Mouse (Mus musculus): ENCODE results near the gene Dcaf17. TPM values are rescaled to one million over a fixed set of nuclear protein-coding genes. Genes with fewer than 3 reads are reported as not detected.

Gene Dcaf17
- polyA plus RNA-seq (2016; fragmentation: Nextera tagmentation; extraction: Ambion mirVana) = 36.7 and 38.4 TPM in 2 replicates

- Histone ChIP-seq H3K9me3 (replicated peaks) (no peaks in the 10 kb centered on the region), H3K27me3 (no peaks in the 10 kb centered on the region), H3K36me3 (peaks cover 15% of the 10 kb centered on the region; the same call in 1 of the 2 replicates), H3K4me2 (replicated peaks) (peak within 1 kb of the TSS; percentile 60), H3K9ac (peak within 1 kb of the TSS; percentile 80), H3K27ac (peak within 1 kb of the TSS; percentile 96), H3K4me1 (0 out of 2 replicates have a peak, but pooled peaks cover 6% of the 10 kb centered on the region), H3K4me3 (peak within 1 kb of the TSS; percentile 80)
- under 1% methylated on average over 57 of the region's 57 CpGs for WGBS
- peak; percentile 99 for ATAC-seq (ENCODE audit: low FRiP score)
Observed at GRCm38 (mm10) chr2:71055300-71056114, at the start of gene Dcaf17, which contains the start of gene Mettl8. TSS of gene Dcaf17 (plus strand) at chr2:71055328. TSS of gene Mettl8 (minus strand) at chr2:71055583.

GRCm38 (mm10) chr2:71011816-71012215 lies 43.3 kb upstream of the Dcaf17 start:
- Histone ChIP-seq H3K9ac (no peak overlapping the region), H3K4me3 (no peak overlapping the region), H3K27ac (no peak overlapping the region), H3K4me2 (replicated peaks) (no peak overlapping the region), H3K9me3 (replicated peaks) (no peaks in the 10 kb centered on the region), H3K36me3 (no peaks in the 10 kb centered on the region), H3K27me3 (no peaks in the 10 kb centered on the region), H3K4me1 (no peaks in the 10 kb centered on the region)
- WGBS = 88% methylated on average over 1 of the region's 1 CpGs
- no peak for ATAC-seq (ENCODE audit: low FRiP score)

- Histone ChIP-seq H3K27me3 (no peaks in the 10 kb centered on the region), H3K9me3 (replicated peaks) (no peaks in the 10 kb centered on the region), H3K9ac (no peak overlapping the region), H3K27ac (no peak overlapping the region), H3K36me3 (no peaks in the 10 kb centered on the region), H3K4me1 (no peaks in the 10 kb centered on the region), H3K4me2 (replicated peaks) (no peak overlapping the region), H3K4me3 (no peak overlapping the region)
- WGBS = 91% methylated on average over 7 of the region's 7 CpGs
- ATAC-seq (ENCODE audit: low FRiP score) = no peak
Observed at GRCm38 (mm10) chr2:71013521-71013920, 41.6 kb upstream of the Dcaf17 start.

- H3K9me3 ChIP-seq (replicated peaks) = no peaks in the 10 kb centered on the region
- no peak overlapping the region for H3K4me3 ChIP-seq
- ATAC-seq (ENCODE audit: low FRiP score) = no peak
- 67% methylated on average over 9 of the region's 9 CpGs for WGBS
- no peak overlapping the region for H3K4me2 ChIP-seq (replicated peaks)
- 0 out of 2 replicates have a peak overlapping the region, but pooled peaks have one; percentile 30 for H3K27ac ChIP-seq
- H3K4me1 ChIP-seq = peaks cover 7% of the 10 kb centered on the region; the same call in 1 of the 2 replicates
- H3K27me3 ChIP-seq = no peaks in the 10 kb centered on the region
- no peak overlapping the region for H3K9ac ChIP-seq
- H3K36me3 ChIP-seq = no peaks in the 10 kb centered on the region
Observed at GRCm38 (mm10) chr2:71019277-71019676, 35.9 kb upstream of the Dcaf17 start.

- H3K9ac ChIP-seq = no peak overlapping the region
- no peak overlapping the region for H3K4me2 ChIP-seq (replicated peaks)
- H3K9me3 ChIP-seq (replicated peaks) = no peaks in the 10 kb centered on the region
- peaks cover 7% of the 10 kb centered on the region; the same call in 1 of the 2 replicates for H3K4me1 ChIP-seq
- no peaks in the 10 kb centered on the region for H3K36me3 ChIP-seq
- H3K27me3 ChIP-seq = no peaks in the 10 kb centered on the region
- WGBS = 62% methylated on average over 8 of the region's 8 CpGs
- no peak overlapping the region for H3K4me3 ChIP-seq
- peak overlapping the region; percentile 25; the same call in 1 of the 2 replicates for H3K27ac ChIP-seq
- ATAC-seq (ENCODE audit: low FRiP score) = no peak
Observed at GRCm38 (mm10) chr2:71019704-71020375, 35.3 kb upstream of the Dcaf17 start.

- H3K4me1 ChIP-seq = peaks cover 7% of the 10 kb centered on the region; the same call in 1 of the 2 replicates
- no peaks in the 10 kb centered on the region for H3K9me3 ChIP-seq (replicated peaks)
- H3K27ac ChIP-seq = no peak overlapping the region
- WGBS = 85% methylated on average over 8 of the region's 8 CpGs
- no peak overlapping the region for H3K4me2 ChIP-seq (replicated peaks)
- no peaks in the 10 kb centered on the region for H3K36me3 ChIP-seq
- no peak overlapping the region for H3K4me3 ChIP-seq
- ATAC-seq (ENCODE audit: low FRiP score) = no peak
- no peak overlapping the region for H3K9ac ChIP-seq
- H3K27me3 ChIP-seq = no peaks in the 10 kb centered on the region
Observed at GRCm38 (mm10) chr2:71020674-71021073, 34.5 kb upstream of the Dcaf17 start.

- H3K27me3 ChIP-seq = no peaks in the 10 kb centered on the region
- ATAC-seq (ENCODE audit: low FRiP score) = no peak
- WGBS = 91% methylated on average over 6 of the region's 6 CpGs
Observed at GRCm38 (mm10) chr2:71022991-71023390, 32.1 kb upstream of the Dcaf17 start.

GRCm38 (mm10) chr2:71023986-71024385 lies 31.1 kb upstream of the Dcaf17 start:
- Histone ChIP-seq H3K27me3 (no peaks in the 10 kb centered on the region), H3K27ac (no peak overlapping the region), H3K4me1 (peaks cover 7% of the 10 kb centered on the region; the same call in 1 of the 2 replicates), H3K4me2 (replicated peaks) (no peak overlapping the region), H3K9ac (no peak overlapping the region), H3K9me3 (replicated peaks) (no peaks in the 10 kb centered on the region), H3K36me3 (no peaks in the 10 kb centered on the region), H3K4me3 (no peak overlapping the region)
- ATAC-seq (ENCODE audit: low FRiP score) = no peak
- WGBS = 94% methylated on average over 6 of the region's 6 CpGs

More at GRCm38 (mm10) chr2:71022991-71023390, 32.1 kb upstream of the Dcaf17 start:
- Histone ChIP-seq H3K27ac (no peak overlapping the region), H3K4me2 (replicated peaks) (no peak overlapping the region), H3K4me1 (peaks cover 7% of the 10 kb centered on the region; the same call in 1 of the 2 replicates), H3K36me3 (no peaks in the 10 kb centered on the region), H3K4me3 (no peak overlapping the region), H3K9ac (no peak overlapping the region), H3K9me3 (replicated peaks) (no peaks in the 10 kb centered on the region)

- no peak overlapping the region for H3K9ac ChIP-seq
- no peak overlapping the region for H3K4me3 ChIP-seq
- no peaks in the 10 kb centered on the region for H3K27me3 ChIP-seq
- 61% methylated on average over 12 of the region's 12 CpGs for WGBS
- H3K27ac ChIP-seq = no peak overlapping the region
- no peaks in the 10 kb centered on the region for H3K9me3 ChIP-seq (replicated peaks)
- no peak for ATAC-seq (ENCODE audit: low FRiP score)
- H3K36me3 ChIP-seq = no peaks in the 10 kb centered on the region
- no peaks in the 10 kb centered on the region for H3K4me1 ChIP-seq
- no peak overlapping the region for H3K4me2 ChIP-seq (replicated peaks)
Observed at GRCm38 (mm10) chr2:71025576-71026315, 29.4 kb upstream of the Dcaf17 start.

- H3K4me1 ChIP-seq = peaks cover 2% of the 10 kb centered on the region; the same call in 1 of the 2 replicates
- H3K36me3 ChIP-seq = no peaks in the 10 kb centered on the region
- H3K9ac ChIP-seq = no peak overlapping the region
- ATAC-seq (ENCODE audit: low FRiP score) = peak; percentile 16; the same call in 1 of the 2 replicates
- no peaks in the 10 kb centered on the region for H3K9me3 ChIP-seq (replicated peaks)
- 36% methylated on average over 5 of the region's 5 CpGs for WGBS
- no peak overlapping the region for H3K27ac ChIP-seq
- no peak overlapping the region for H3K4me3 ChIP-seq
- no peaks in the 10 kb centered on the region for H3K27me3 ChIP-seq
- H3K4me2 ChIP-seq (replicated peaks) = no peak overlapping the region
Observed at GRCm38 (mm10) chr2:71026787-71027186, 28.3 kb upstream of the Dcaf17 start.

- WGBS = 97% methylated on average over 9 of the region's 9 CpGs
- Histone ChIP-seq H3K36me3 (no peaks in the 10 kb centered on the region), H3K4me2 (replicated peaks) (no peak overlapping the region), H3K27ac (no peak overlapping the region), H3K27me3 (no peaks in the 10 kb centered on the region), H3K4me1 (peaks cover 10% of the 10 kb centered on the region), H3K9me3 (replicated peaks) (no peaks in the 10 kb centered on the region), H3K9ac (no peak overlapping the region), H3K4me3 (no peak overlapping the region)
- ATAC-seq (ENCODE audit: low FRiP score) = no peak
Observed at GRCm38 (mm10) chr2:71027631-71028030, 27.5 kb upstream of the Dcaf17 start.

- H3K4me2 ChIP-seq (replicated peaks) = no peak overlapping the region
- H3K9ac ChIP-seq = no peak overlapping the region
- H3K9me3 ChIP-seq (replicated peaks) = no peaks in the 10 kb centered on the region
- H3K27ac ChIP-seq = no peak overlapping the region
- peaks cover 27% of the 10 kb centered on the region for H3K4me1 ChIP-seq
- no peaks in the 10 kb centered on the region for H3K36me3 ChIP-seq
- WGBS = 91% methylated on average over 2 of the region's 2 CpGs
- H3K27me3 ChIP-seq = no peaks in the 10 kb centered on the region
- no peak overlapping the region for H3K4me3 ChIP-seq
- ATAC-seq (ENCODE audit: low FRiP score) = no peak
Observed at GRCm38 (mm10) chr2:71030663-71031062, 24.5 kb upstream of the Dcaf17 start.

Data from hindbrain, embryonic 12.5 days (tissue).